Mouse (Mus musculus): ENCODE results near the gene Ccdc181. TPM values are rescaled to one million over a fixed set of nuclear protein-coding genes. Genes with fewer than 3 reads are reported as not detected.

Ccdc181 gene
- polyA plus RNA-seq, 1 experiment from 2014 or later, result 9.7 TPM

DNA sequence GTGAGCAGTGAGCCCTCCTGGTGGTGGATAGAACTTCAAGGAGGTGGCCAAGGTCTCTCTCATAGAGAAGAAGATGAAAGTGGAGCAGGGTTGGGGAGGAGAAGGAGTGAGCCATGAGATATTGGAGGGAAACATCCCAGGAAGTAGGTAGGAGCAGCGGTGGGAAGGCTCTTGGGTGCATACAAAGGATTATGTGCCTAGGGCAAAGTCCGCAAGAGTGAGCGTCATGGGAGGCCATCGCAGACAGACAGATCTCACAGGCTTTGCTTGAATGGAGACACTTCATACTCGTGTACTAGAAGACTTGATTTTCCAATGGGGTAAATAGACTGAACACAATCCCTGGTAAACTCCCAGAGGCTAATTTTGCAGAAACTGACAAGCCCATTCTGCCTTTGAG is 43.1 kb downstream of the Ccdc181 start:
- Histone ChIP-seq H3K27me3 (replicated peaks) (no peaks in the 10 kb centered on the region), H3K9ac (no peak overlapping the region), H3K36me3 (no peaks in the 10 kb centered on the region), H3K4me3 (no peak overlapping the region), H3K27ac (ENCODE audit: poor library complexity, severe bottlenecking) (no peak overlapping the region), H3K4me1 (replicated peaks) (peaks cover 37% of the 10 kb centered on the region), H3K9me3 (replicated peaks) (no peaks in the 10 kb centered on the region), H3K4me2 (no peak overlapping the region)
- no peak for ATAC-seq (ENCODE audit: insufficient number of reproducible peaks, low FRiP score)
- 90% methylated on average over 5 of the region's 5 CpGs for WGBS

DNA sequence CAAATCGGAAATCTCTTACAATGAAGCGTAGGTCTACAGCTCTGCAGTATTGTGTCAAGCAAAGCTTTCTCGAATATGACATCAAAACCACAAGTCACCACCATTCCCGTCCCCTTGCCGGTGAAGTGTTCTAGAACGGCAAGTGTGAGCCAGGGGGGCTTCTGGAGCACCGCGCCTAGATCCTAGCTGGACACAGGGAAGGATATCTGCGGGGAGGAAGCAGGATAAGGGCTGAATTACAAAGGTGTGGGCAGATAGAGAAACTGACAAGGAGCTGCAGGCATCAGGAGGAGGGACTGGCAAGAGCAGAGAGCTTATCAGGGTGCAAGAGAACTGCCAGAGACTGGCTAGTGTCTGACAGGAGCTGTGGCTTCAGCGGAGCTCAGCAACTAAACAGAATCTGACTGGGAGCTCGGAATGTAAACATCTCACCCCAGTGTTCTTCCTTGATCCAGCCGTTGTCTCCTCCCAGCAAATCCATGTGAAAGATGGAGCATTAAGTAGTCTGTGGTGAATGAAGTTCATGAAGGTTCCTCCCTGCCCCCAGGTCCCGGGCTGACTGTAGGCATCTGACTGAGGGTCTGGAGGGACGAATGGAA is 44.3 kb downstream of the Ccdc181 start:
- Histone ChIP-seq H3K36me3 (no peaks in the 10 kb centered on the region), H3K9me3 (replicated peaks) (no peaks in the 10 kb centered on the region), H3K4me1 (replicated peaks) (peaks cover 37% of the 10 kb centered on the region), H3K27ac (ENCODE audit: poor library complexity, severe bottlenecking) (peak overlapping the region; percentile 72), H3K9ac (peak overlapping the region; percentile 43; the same call in 1 of the 2 replicates), H3K27me3 (replicated peaks) (no peaks in the 10 kb centered on the region), H3K4me3 (peak overlapping the region; percentile 26), H3K4me2 (peak overlapping the region; percentile 61)
- 20% methylated on average over 14 of the region's 14 CpGs for WGBS
- ATAC-seq (ENCODE audit: insufficient number of reproducible peaks, low FRiP score), result peak; percentile 58

DNA sequence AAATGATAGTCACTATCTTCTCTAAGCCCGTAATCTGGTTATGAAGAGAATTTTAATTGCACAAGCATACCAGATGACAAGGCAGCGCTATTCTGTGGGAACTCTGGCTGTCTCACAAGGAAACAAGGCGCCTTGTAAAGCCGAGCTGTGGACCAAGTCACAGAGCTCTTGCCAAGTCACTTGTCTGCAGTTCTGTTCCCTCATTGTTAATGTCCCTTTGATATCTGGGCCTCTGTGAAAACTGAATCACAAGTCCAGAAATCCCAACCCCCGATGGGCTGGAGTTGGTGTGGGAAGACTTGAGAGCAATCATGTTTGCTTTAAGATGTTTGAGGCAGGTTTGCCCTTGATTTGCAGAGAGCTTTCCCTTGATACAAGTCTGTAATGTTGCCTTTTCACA is 45.3 kb downstream of the Ccdc181 start:
- Histone ChIP-seq H3K4me3 (no peak overlapping the region), H3K4me2 (no peak overlapping the region), H3K27ac (ENCODE audit: poor library complexity, severe bottlenecking) (peak overlapping the region; percentile 48; the same call in 1 of the 2 replicates), H3K9me3 (replicated peaks) (no peaks in the 10 kb centered on the region), H3K36me3 (no peaks in the 10 kb centered on the region), H3K27me3 (replicated peaks) (no peaks in the 10 kb centered on the region), H3K9ac (no peak overlapping the region), H3K4me1 (replicated peaks) (peaks cover 37% of the 10 kb centered on the region)
- ATAC-seq (ENCODE audit: insufficient number of reproducible peaks, low FRiP score), result no peak
- WGBS, result 46% methylated on average over 5 of the region's 5 CpGs

DNA sequence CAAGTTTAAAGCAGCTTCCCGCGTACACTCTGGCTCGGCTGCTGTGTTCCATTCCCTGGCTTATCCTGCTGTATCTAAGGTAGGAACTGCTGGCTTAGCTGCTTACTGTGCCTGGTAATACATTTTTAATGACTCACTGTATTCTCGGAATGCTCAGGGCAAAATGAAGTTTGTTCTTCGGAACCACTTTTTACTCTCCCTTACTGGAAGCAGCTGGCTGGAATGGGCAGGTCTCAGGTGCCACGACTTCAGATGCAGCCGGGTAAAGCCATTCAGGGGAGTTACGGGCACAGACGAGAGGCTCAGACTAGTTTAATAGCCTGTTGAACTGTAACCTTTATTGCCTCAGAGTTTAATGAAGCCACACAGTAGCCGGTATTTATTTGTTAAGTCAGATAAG is 46.0 kb downstream of the Ccdc181 start:
- peaks cover 37% of the 10 kb centered on the region for H3K4me1 ChIP-seq (replicated peaks)
- no peak overlapping the region for H3K4me3 ChIP-seq
- H3K9me3 ChIP-seq (replicated peaks), result no peaks in the 10 kb centered on the region
- H3K36me3 ChIP-seq, result no peaks in the 10 kb centered on the region
- H3K27ac ChIP-seq (ENCODE audit: poor library complexity, severe bottlenecking), result peak overlapping the region; percentile 36; the same call in 1 of the 2 replicates
- no peak for ATAC-seq (ENCODE audit: insufficient number of reproducible peaks, low FRiP score)
- H3K27me3 ChIP-seq (replicated peaks), result no peaks in the 10 kb centered on the region
- no peak overlapping the region for H3K4me2 ChIP-seq
- no peak overlapping the region for H3K9ac ChIP-seq
- 74% methylated on average over 10 of the region's 10 CpGs for WGBS

DNA sequence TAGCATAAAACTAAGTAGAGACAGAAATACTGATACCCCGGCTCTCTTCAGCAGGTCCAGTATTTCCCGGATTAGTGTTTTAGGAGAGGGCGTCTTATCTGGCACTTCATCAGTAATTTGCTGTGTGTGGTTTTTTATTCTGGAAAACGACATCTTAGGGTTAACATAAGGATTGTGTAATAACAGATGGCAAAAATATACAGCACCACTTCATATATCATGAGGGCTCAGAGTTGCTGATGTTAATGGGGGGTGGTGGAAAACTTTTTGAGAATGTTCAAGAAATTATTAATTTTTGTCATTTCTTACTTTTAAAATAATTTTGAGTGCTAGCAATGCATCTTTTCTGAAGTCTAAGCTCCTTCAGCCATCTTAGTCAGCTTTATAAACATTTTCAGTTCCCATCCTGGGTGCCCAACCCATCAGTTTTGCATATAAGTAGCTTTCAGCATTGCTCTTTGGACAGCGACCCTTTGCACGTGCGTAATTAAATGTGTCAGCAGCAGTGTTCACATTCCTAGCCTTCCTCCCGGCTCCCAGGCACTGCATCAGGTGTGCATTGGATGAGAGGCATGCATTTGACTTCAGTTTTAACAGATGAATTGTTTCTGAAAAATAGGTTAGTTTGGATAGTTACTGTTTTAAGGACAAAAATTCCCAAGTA is 47.7 kb downstream of the Ccdc181 start:
- H3K9me3 ChIP-seq (replicated peaks), result no peaks in the 10 kb centered on the region
- H3K4me3 ChIP-seq, result no peak overlapping the region
- H3K36me3 ChIP-seq, result no peaks in the 10 kb centered on the region; the same call in 1 of the 2 replicates
- H3K4me2 ChIP-seq, result no peak overlapping the region
- no peak for ATAC-seq (ENCODE audit: insufficient number of reproducible peaks, low FRiP score)
- no peaks in the 10 kb centered on the region for H3K27me3 ChIP-seq (replicated peaks)
- peaks cover 29% of the 10 kb centered on the region for H3K4me1 ChIP-seq (replicated peaks)
- no peak overlapping the region for H3K27ac ChIP-seq (ENCODE audit: poor library complexity, severe bottlenecking)
- no peak overlapping the region for H3K9ac ChIP-seq
- 70% methylated on average over 8 of the region's 8 CpGs for WGBS

DNA sequence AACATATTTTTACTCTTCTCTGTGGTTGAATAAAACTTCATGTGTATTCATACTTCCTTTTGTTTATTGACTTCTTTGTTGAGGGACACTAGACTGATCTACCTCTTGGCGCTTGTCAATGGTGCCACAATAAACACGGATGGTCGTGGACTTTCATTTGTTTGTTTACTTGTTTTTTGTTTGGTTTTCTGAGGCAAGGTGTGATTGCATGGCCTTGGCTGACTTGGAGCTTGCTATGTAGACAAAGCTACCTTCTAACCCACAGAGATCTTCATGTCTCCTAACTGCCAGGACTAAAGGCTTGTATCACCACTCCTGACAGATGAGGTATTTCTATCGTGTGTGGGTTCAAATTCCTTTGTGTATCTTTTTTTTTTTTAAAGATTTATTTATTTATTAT is 48.8 kb downstream of the Ccdc181 start:
- no peaks in the 10 kb centered on the region for H3K27me3 ChIP-seq (replicated peaks)
- peaks cover 4% of the 10 kb centered on the region for H3K36me3 ChIP-seq
- H3K4me3 ChIP-seq, result no peak overlapping the region
- H3K4me1 ChIP-seq (replicated peaks), result peaks cover 25% of the 10 kb centered on the region
- no peak overlapping the region for H3K4me2 ChIP-seq
- no peak overlapping the region for H3K9ac ChIP-seq
- H3K9me3 ChIP-seq (replicated peaks), result no peaks in the 10 kb centered on the region
- no peak for ATAC-seq (ENCODE audit: insufficient number of reproducible peaks, low FRiP score)
- 84% methylated on average over 4 of the region's 4 CpGs for WGBS
- H3K27ac ChIP-seq (ENCODE audit: poor library complexity, severe bottlenecking), result no peak overlapping the region

DNA sequence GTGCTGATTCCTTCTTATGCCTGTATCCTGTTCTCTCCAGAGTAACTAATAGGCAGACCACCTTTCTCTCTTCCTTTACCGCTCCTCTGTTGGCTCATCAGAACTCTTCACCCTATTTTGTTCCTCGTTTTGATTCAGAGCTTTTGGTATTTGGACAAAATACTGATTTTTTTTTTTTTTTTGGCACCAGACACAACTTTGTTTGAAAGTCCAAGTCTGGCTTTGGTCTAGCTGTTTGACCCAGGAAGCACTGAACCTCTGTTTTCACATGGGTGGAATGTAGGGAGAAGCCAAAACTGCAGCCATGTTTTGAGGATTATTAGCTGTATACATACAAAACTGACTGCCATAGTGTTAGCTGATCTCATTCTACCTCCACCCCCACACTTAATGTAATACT is 49.5 kb downstream of the Ccdc181 start:
- Histone ChIP-seq H3K9ac (no peak overlapping the region), H3K4me1 (replicated peaks) (peaks cover 19% of the 10 kb centered on the region), H3K4me2 (no peak overlapping the region), H3K36me3 (peaks cover 4% of the 10 kb centered on the region), H3K4me3 (no peak overlapping the region), H3K27ac (ENCODE audit: poor library complexity, severe bottlenecking) (no peak overlapping the region), H3K9me3 (replicated peaks) (no peaks in the 10 kb centered on the region), H3K27me3 (replicated peaks) (no peaks in the 10 kb centered on the region)
- no peak for ATAC-seq (ENCODE audit: insufficient number of reproducible peaks, low FRiP score)
- WGBS, result 83% methylated on average over 2 of the region's 2 CpGs

DNA sequence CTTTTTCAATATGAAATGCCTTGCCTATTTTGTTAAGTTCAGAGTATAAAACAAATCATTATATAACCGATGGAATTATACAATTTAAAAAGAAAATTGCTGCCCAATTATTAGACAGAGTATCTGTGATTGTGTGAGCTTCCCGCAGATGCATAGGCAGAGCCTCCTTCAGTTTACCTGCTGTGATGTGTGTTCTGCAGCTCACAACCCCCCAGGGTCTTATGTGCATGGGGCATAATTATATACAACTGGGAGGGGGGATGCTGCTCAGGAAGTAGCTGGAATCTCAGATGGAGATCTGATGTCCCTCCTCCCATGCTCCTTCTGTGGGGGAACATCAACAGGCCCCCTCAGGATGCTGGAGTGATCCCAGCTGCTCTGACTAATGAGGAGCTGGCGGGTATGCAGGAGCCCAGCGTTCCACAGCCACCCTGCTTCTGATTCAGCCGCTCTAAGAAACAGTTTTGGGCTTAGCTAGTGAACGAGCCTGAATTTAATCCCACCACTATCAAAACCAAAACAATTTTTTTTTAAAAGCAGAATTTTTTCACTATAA is 51.3 kb downstream of the Ccdc181 start:
- Histone ChIP-seq H3K4me3 (no peak overlapping the region), H3K9me3 (replicated peaks) (no peaks in the 10 kb centered on the region), H3K4me2 (no peak overlapping the region), H3K4me1 (replicated peaks) (peaks cover 5% of the 10 kb centered on the region), H3K27ac (ENCODE audit: poor library complexity, severe bottlenecking) (no peak overlapping the region), H3K36me3 (peaks cover 15% of the 10 kb centered on the region), H3K9ac (no peak overlapping the region), H3K27me3 (replicated peaks) (no peaks in the 10 kb centered on the region)
- WGBS, result 62% methylated on average over 6 of the region's 6 CpGs
- no peak for ATAC-seq (ENCODE audit: insufficient number of reproducible peaks, low FRiP score)

DNA sequence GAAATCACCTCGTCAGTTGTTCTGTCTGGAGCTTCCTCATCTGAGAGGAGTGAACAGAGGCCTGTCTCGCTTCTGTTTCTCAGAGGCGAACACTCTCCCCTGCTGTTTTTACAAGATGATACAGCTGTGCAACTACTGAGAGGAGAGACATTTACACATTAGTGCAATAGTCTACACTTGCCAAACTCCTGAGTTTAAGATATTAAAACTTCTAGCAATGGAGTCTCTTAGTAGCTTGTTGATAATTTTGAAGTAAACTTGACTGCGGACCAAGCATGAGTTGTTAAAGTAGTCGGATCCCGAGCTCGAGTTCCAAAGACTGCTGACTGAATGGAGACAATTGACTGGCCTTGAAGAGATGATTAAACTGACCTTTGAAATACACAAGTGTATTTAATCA is 52.4 kb downstream of the Ccdc181 start:
- H3K36me3 ChIP-seq, result peaks cover 15% of the 10 kb centered on the region
- ATAC-seq (ENCODE audit: insufficient number of reproducible peaks, low FRiP score), result no peak
- no peak overlapping the region for H3K4me3 ChIP-seq
- peaks cover 3% of the 10 kb centered on the region; the same call in 1 of the 2 replicates for H3K4me1 ChIP-seq (replicated peaks)
- H3K9me3 ChIP-seq (replicated peaks), result no peaks in the 10 kb centered on the region
- 78% methylated on average over 7 of the region's 7 CpGs for whole genome bisulfite sequencing
- H3K27me3 ChIP-seq (replicated peaks), result no peaks in the 10 kb centered on the region
- no peak overlapping the region for H3K27ac ChIP-seq (ENCODE audit: poor library complexity, severe bottlenecking)
- H3K9ac ChIP-seq, result no peak overlapping the region
- H3K4me2 ChIP-seq, result no peak overlapping the region

DNA sequence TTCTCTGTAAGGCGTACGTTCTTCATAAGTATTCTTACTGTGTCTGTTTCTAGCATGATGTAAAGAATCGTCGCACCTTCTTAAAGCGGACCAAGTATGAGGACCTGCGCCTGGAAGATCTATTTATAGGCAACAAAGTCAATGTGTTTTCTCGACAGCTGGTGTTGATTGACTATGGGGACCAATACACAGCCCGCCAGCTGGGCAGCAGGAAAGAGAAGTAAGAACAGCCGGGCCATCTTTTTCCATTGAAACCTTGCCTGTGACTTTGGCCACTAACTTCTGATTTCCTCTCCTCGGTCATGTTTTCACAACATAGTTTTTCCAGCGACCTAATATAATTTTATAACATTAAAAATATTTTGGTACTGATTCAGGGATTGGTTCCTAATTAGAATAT is 57.2 kb downstream of the Ccdc181 start:
- Histone ChIP-seq H3K4me2 (no peak overlapping the region), H3K4me1 (replicated peaks) (peaks cover 3% of the 10 kb centered on the region; the same call in 1 of the 2 replicates), H3K36me3 (peaks cover 24% of the 10 kb centered on the region), H3K9ac (no peak overlapping the region), H3K9me3 (replicated peaks) (no peaks in the 10 kb centered on the region), H3K27me3 (replicated peaks) (no peaks in the 10 kb centered on the region), H3K27ac (ENCODE audit: poor library complexity, severe bottlenecking) (no peak overlapping the region), H3K4me3 (no peak overlapping the region)
- WGBS, result 60% methylated on average over 11 of the region's 11 CpGs
- ATAC-seq (ENCODE audit: insufficient number of reproducible peaks, low FRiP score), result no peak

DNA sequence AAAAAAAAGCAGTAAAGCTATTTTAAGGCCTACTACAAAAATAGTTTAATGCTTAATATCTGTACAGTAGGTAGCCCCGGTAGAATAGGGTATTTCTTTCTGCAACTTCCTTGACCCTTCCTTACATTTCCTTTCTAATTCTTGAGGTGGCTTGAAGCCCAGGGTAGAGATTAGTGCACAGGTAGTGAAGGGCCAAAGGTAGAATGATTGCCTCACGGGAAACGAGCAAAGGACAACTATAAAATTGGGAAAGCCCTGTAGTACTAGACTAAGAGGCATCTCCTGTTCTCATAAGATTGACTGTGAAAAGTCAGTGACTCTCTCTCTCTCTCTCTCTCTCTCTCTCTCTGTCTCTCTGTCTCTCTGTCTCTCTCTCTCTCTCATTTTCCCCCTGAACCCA is 60.0 kb downstream of the Ccdc181 start:
- WGBS, result 86% methylated on average over 3 of the region's 3 CpGs
- H3K4me3 ChIP-seq, result no peak overlapping the region

More for the DNA sequence above, 60.0 kb downstream of the Ccdc181 start:
- H3K4me1 ChIP-seq (replicated peaks), result peaks cover 7% of the 10 kb centered on the region
- no peaks in the 10 kb centered on the region for H3K27me3 ChIP-seq (replicated peaks)
- ATAC-seq (ENCODE audit: insufficient number of reproducible peaks, low FRiP score), result no peak
- H3K4me2 ChIP-seq, result no peak overlapping the region
- no peak overlapping the region for H3K27ac ChIP-seq (ENCODE audit: poor library complexity, severe bottlenecking)
- H3K9me3 ChIP-seq (replicated peaks), result no peaks in the 10 kb centered on the region
- no peak overlapping the region for H3K9ac ChIP-seq
- peaks cover 17% of the 10 kb centered on the region for H3K36me3 ChIP-seq

Data from heart, embryonic 12.5 days (tissue).